Mouse (Mus musculus) intestine, postnatal 0 days (tissue): ENCODE measurements around the gene Hectd2. TPM values are rescaled to one million over a fixed set of nuclear protein-coding genes. Genes with fewer than 3 reads are reported as not detected.

ENCODE experiments used
- ATAC-seq: fragments of 200-750 bp; cut with Nextera tagmentation; 2 replicates; pipeline ENCODE4 v1.8.0; 2017; ENCODE audit warnings: mild to moderate bottlenecking, moderate TSS enrichment, moderate library complexity
- H3K27ac ChIP-seq: fragments of 300-500 bp; sonication (generic); 2 replicates; pipeline ENCODE4 v1.5.1; 2014; ENCODE audit warnings: mild to moderate bottlenecking, low read depth, low read length, moderate library complexity
- H3K27me3 ChIP-seq: fragments of 300-500 bp; sonication (generic); replicated peaks from 2 replicates; pipeline ENCODE4 v1.6.1; 2014; ENCODE audit warnings: low read length, mixed read lengths; ENCODE audit not compliant: control insufficient read depth, insufficient read depth
- H3K36me3 ChIP-seq: fragments of 300-500 bp; sonication (generic); 2 replicates; pipeline ENCODE4 v1.6.1; 2014; ENCODE audit warnings: mild to moderate bottlenecking, moderate library complexity; ENCODE audit not compliant: control insufficient read depth, insufficient read depth
- H3K4me1 ChIP-seq: fragments of 300-500 bp; sonication (generic); replicated peaks from 2 replicates; pipeline ENCODE4 v1.6.1; 2014; ENCODE audit warnings: antibody characterized with exemption, low read length, mixed read lengths; ENCODE audit not compliant: control insufficient read depth, insufficient read depth
- H3K4me2 ChIP-seq: fragments of 300-500 bp; sonication (generic); replicated peaks from 2 replicates; pipeline ENCODE4 v1.6.1; 2014; ENCODE audit warnings: low read depth, mild to moderate bottlenecking, moderate library complexity
- H3K4me3 ChIP-seq: fragments of 300-500 bp; sonication (generic); 2 replicates; pipeline ENCODE4 v1.5.1; 2014; ENCODE audit warnings: low read depth, low read length
- H3K9ac ChIP-seq: fragments of 300-500 bp; sonication (generic); 2 replicates; pipeline ENCODE4 v1.6.1; 2014; ENCODE audit warnings: mild to moderate bottlenecking, low read depth, low read length
- H3K9me3 ChIP-seq: fragments of 300-500 bp; sonication (generic); 2 replicates; pipeline ENCODE4 v1.6.1; 2016; ENCODE audit warnings: mixed run types; ENCODE audit not compliant: control insufficient read depth
- CTCF ChIP-seq: sonication (generic); IDR thresholded peaks from 2 replicates; pipeline ENCODE4 v1.5.1; 2016; ENCODE audit warnings: low read depth, mild to moderate bottlenecking, control low read depth, antibody characterized with exemption, moderate library complexity
- WGBS: fragments of 180-500 bp; shearing (Covaris S2); extraction: QIAGEN DNeasy Blood & Tissue Kit; methylation state at CpG from one replicate; pipeline ENCODE4 v1.1.7; 2014; 5-methylcytosine and 5-hydroxymethylcytosine counted together
- polyA plus RNA-seq: library from polyadenylated mRNA; unstranded; fragments of >200 nt; fragmentation: Nextera tagmentation; extraction: Ambion mirVana; gene quantifications from 2 replicates; pipeline ENCODE4 v1.2.1, GENCODE M21; 2015

The Hectd2 gene
- polyA plus RNA-seq = 0.64 and 1.0 TPM in 2 replicates

GRCm38 (mm10) chr19:36554046-36554784, at the start of gene Hectd2:
Gene Hectd2, plus strand, starts transcription at chr19:36554639.
- H3K4me1 ChIP-seq = no peaks in the 10 kb centered on the region
- H3K4me2 ChIP-seq = peak within 1 kb of the TSS; percentile 96
- H3K27ac ChIP-seq = peak within 1 kb of the TSS; percentile 50
- peak within 1 kb of the TSS; percentile 74 for H3K9ac ChIP-seq
- peaks cover 3% of the 10 kb centered on the region; the same call in 1 of the 2 replicates for H3K27me3 ChIP-seq
- ATAC-seq = peak; percentile 88
- no peaks in the 10 kb centered on the region for H3K36me3 ChIP-seq
- WGBS = 2% methylated on average over 38 of the region's 92 CpGs
- no peaks in the 10 kb centered on the region for H3K9me3 ChIP-seq
- no peak; the same call in 1 of the 2 replicates for TF ChIP-seq CTCF
- peak within 1 kb of the TSS; percentile 77 for H3K4me3 ChIP-seq

- no peaks in the 10 kb centered on the region for H3K36me3 ChIP-seq
- WGBS = 95% methylated on average over 2 of the region's 2 CpGs
Observed at GRCm38 (mm10) chr19:36504716-36505115, 49.7 kb upstream of the Hectd2 start.

GRCm38 (mm10) chr19:36511305-36511704, 43.1 kb upstream of the Hectd2 start:
- Histone ChIP-seq H3K27ac (no peak overlapping the region), H3K9me3 (no peaks in the 10 kb centered on the region), H3K4me1 (no peaks in the 10 kb centered on the region), H3K36me3 (no peaks in the 10 kb centered on the region), H3K4me3 (no peak overlapping the region), H3K27me3 (no peaks in the 10 kb centered on the region), H3K9ac (no peak overlapping the region), H3K4me2 (no peak overlapping the region)
- TF ChIP-seq CTCF = no peak
- no peak for ATAC-seq
- 71% methylated on average over 1 of the region's 1 CpGs for WGBS

More at GRCm38 (mm10) chr19:36504716-36505115, 49.7 kb upstream of the Hectd2 start:
- Histone ChIP-seq H3K27me3 (no peaks in the 10 kb centered on the region), H3K4me3 (no peak overlapping the region), H3K4me1 (no peaks in the 10 kb centered on the region), H3K4me2 (no peak overlapping the region), H3K9ac (no peak overlapping the region), H3K9me3 (no peaks in the 10 kb centered on the region), H3K27ac (no peak overlapping the region)
- no peak for TF ChIP-seq CTCF
- ATAC-seq = no peak

DNA sequence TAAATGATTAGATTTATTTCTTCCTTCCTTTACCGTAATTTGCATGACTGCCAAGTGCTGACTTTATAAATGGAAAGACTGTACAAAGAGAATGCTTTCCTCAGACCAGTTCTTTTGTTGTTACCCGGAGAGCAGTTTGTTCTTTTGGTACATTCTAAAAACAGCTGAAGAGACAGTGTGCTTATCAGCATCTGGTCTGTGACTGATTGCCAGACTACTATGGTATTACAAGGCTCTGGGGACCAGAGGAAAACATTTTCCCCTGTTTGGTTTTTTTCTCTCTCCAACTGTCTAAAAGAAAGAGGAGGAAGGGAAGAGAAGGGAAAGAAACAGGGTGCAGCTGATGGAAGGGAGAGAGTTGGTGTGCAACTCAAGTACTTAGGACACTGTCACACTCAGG, 36.0 kb upstream of the Hectd2 start:
- WGBS = 53% methylated on average over 2 of the region's 2 CpGs
- Histone ChIP-seq H3K27ac (no peak overlapping the region), H3K4me2 (no peak overlapping the region), H3K9me3 (no peaks in the 10 kb centered on the region), H3K4me1 (no peaks in the 10 kb centered on the region), H3K4me3 (no peak overlapping the region), H3K27me3 (no peaks in the 10 kb centered on the region), H3K36me3 (no peaks in the 10 kb centered on the region), H3K9ac (no peak overlapping the region)
- no peak for ATAC-seq
- TF ChIP-seq CTCF = no peak

- H3K27ac ChIP-seq = no peak overlapping the region
- H3K4me3 ChIP-seq = no peak overlapping the region
- ATAC-seq = no peak
- WGBS = 75% methylated on average over 2 of the region's 2 CpGs
- H3K9me3 ChIP-seq = no peaks in the 10 kb centered on the region
- H3K27me3 ChIP-seq = no peaks in the 10 kb centered on the region
- H3K4me1 ChIP-seq = no peaks in the 10 kb centered on the region
- no peak for TF ChIP-seq CTCF
- no peaks in the 10 kb centered on the region for H3K36me3 ChIP-seq
- no peak overlapping the region for H3K9ac ChIP-seq
- H3K4me2 ChIP-seq = no peak overlapping the region
Observed at GRCm38 (mm10) chr19:36521568-36521967, 32.9 kb upstream of the Hectd2 start.

GRCm38 (mm10) chr19:36522558-36523195, 31.8 kb upstream of the Hectd2 start:
- Histone ChIP-seq H3K9me3 (no peaks in the 10 kb centered on the region), H3K27me3 (no peaks in the 10 kb centered on the region), H3K36me3 (no peaks in the 10 kb centered on the region), H3K4me2 (no peak overlapping the region), H3K4me3 (no peak overlapping the region), H3K4me1 (no peaks in the 10 kb centered on the region), H3K27ac (no peak overlapping the region), H3K9ac (no peak overlapping the region)
- 61% methylated on average over 3 of the region's 3 CpGs for WGBS
- ATAC-seq = no peak
- no peak for TF ChIP-seq CTCF
